Mouse (Mus musculus): Measurements from ENCODE around the gene Mrpl44. TPM values are rescaled to one million over a fixed set of nuclear protein-coding genes. Genes with fewer than 3 reads are reported as not detected.

Mrpl44 gene
- polyA plus RNA-seq, 1 experiment from 2014 or later, result 40.0 TPM

GRCm38 (mm10) chr1:79753456-79753855 is 22.4 kb upstream of the Mrpl44 start:
- POLR2A ChIA-PET, result no interaction called here
- no peak for ATAC-seq
- no peak for TF ChIP-seq CTCF (IDR thresholded peaks at IDR 0.05)
- in situ Hi-C loops (cut with MboI; ENCODE audit: low pct_unique_long_range_greater_than_20kb), result no loop called here
- no peaks in the 10 kb centered on the region for H3K27me3 ChIP-seq
- DNase-seq (ENCODE audit: low read depth, low spot score), result no peak
- CTCF ChIA-PET, result no interaction called here

GRCm38 (mm10) chr1:79754936-79755335 is 20.9 kb upstream of the Mrpl44 start:
- CTCF ChIA-PET, result no interaction called here
- no peak for TF ChIP-seq CTCF (IDR thresholded peaks at IDR 0.05)
- no peak for DNase-seq (ENCODE audit: low read depth, low spot score)
- H3K27me3 ChIP-seq, result no peaks in the 10 kb centered on the region
- no peak for ATAC-seq
- POLR2A ChIA-PET, result no interaction called here
- in situ Hi-C loops (cut with MboI; ENCODE audit: low pct_unique_long_range_greater_than_20kb), result no loop called here

- DNase-seq (ENCODE audit: low read depth, low spot score), result no peak
- no peaks in the 10 kb centered on the region for H3K27me3 ChIP-seq
- in situ Hi-C loops (cut with MboI; ENCODE audit: low pct_unique_long_range_greater_than_20kb), result no loop called here
- ChIA-PET POLR2A (interaction anchor here (0.7 kb wide), 1 partner anchor 824 kb away, joined by 3 read pairs; no protein-coding TSS in a partner anchor), CTCF (no interaction called here)
- ATAC-seq, result no peak
- TF ChIP-seq CTCF (IDR thresholded peaks at IDR 0.05), result no peak
Observed at GRCm38 (mm10) chr1:79755376-79755775, 20.4 kb upstream of the Mrpl44 start.

DNA sequence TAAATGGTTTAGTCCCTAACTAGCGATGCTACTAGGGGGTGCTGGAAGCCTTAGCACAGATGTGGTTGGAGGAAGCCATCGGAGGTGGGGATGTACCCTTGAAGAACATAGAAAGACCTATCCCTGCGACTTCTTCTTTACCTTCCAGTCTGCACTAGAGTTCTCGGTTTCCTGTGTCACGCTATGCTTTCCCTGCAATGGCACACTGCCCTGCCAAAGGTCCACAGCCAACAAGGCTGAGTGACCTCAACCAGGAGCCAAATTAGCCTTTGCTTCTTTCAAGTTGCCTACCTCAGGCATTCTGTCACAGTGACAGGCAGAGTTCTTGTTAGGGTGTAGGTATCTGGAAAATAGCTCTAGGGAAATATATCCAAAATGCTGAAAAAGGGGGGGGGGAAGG is 19.4 kb upstream of the Mrpl44 start:
- no peak for DNase-seq (ENCODE audit: low read depth, low spot score)

DNA sequence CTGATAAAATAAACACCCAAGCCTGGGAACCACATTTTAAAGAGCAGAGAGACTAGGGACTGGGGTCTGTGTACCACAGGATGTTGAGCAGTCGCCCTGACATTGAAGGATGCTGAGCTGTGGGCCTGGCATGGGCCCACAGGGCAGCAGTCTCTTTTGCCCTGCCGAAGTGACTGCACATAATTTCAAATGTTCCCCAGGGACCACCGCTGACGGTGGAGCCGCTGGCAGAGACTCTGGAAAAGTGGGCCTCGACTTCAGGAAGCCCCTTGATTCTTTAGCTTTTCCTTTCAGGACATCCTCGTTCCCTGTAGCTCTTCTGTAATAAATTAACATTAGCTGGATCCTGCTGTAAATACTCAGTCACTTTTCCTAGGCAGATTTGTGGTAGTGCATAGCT is 18.7 kb upstream of the Mrpl44 start:
- no peak for TF ChIP-seq CTCF (IDR thresholded peaks at IDR 0.05)
- ChIA-PET POLR2A (no interaction called here), CTCF (interaction anchor here (0.8 kb wide), 1 partner anchor 18 kb away, joined by 4 read pairs; no protein-coding TSS in a partner anchor)
- in situ Hi-C loops (cut with MboI; ENCODE audit: low pct_unique_long_range_greater_than_20kb), result no loop called here
- DNase-seq (ENCODE audit: low read depth, low spot score) (no peak), ATAC-seq (no peak)
- H3K27me3 ChIP-seq, result no peaks in the 10 kb centered on the region

More for the DNA sequence above, 19.4 kb upstream of the Mrpl44 start:
- CTCF ChIA-PET, result no interaction called here
- in situ Hi-C loops (cut with MboI; ENCODE audit: low pct_unique_long_range_greater_than_20kb), result no loop called here
- TF ChIP-seq CTCF (IDR thresholded peaks at IDR 0.05), result no peak
- POLR2A ChIA-PET, result interaction anchor here (1.0 kb wide), 1 partner anchor 11 kb away, joined by 6 read pairs; no protein-coding TSS in a partner anchor
- no peak for ATAC-seq
- no peaks in the 10 kb centered on the region for H3K27me3 ChIP-seq

DNA sequence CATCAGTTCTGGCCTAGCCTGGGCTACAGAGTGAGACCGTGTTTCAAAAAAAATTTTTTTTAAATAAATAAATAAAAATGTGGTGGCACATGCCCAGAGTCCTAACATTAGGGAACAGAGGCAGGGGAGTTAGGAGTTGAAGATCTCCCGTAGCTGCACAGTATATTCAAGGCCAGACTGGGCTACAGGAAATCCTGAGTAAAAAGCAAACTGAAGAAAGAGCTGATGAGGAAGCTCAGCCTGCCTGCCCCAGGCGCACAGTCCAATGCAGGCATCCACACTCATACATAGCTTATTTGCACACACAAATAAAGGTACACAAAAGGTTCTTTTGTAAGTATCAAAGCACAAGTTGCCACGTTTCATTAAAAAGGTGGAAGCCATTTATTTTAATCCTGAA is 18.2 kb upstream of the Mrpl44 start:
- POLR2A ChIA-PET, result no interaction called here

GRCm38 (mm10) chr1:79759006-79759405 is 16.8 kb upstream of the Mrpl44 start:
- in situ Hi-C loops (cut with MboI; ENCODE audit: low pct_unique_long_range_greater_than_20kb), result no loop called here
- H3K27me3 ChIP-seq, result no peaks in the 10 kb centered on the region
- no peak for ATAC-seq
- no peak for DNase-seq (ENCODE audit: low read depth, low spot score)
- POLR2A ChIA-PET, result no interaction called here
- CTCF ChIA-PET, result interaction anchor here (1.0 kb wide), 1 partner anchor 24 kb away, joined by 3 read pairs; no protein-coding TSS in a partner anchor
- TF ChIP-seq CTCF (IDR thresholded peaks at IDR 0.05), result no peak

More for the DNA sequence above, 18.2 kb upstream of the Mrpl44 start:
- no peaks in the 10 kb centered on the region for H3K27me3 ChIP-seq
- in situ Hi-C loops (cut with MboI; ENCODE audit: low pct_unique_long_range_greater_than_20kb), result no loop called here
- no peak for TF ChIP-seq CTCF (IDR thresholded peaks at IDR 0.05)
- DNase-seq (ENCODE audit: low read depth, low spot score), result no peak
- CTCF ChIA-PET, result interaction anchor here (0.8 kb wide), 1 partner anchor 19 kb away, joined by 4 read pairs; no protein-coding TSS in a partner anchor
- no peak for ATAC-seq

DNA sequence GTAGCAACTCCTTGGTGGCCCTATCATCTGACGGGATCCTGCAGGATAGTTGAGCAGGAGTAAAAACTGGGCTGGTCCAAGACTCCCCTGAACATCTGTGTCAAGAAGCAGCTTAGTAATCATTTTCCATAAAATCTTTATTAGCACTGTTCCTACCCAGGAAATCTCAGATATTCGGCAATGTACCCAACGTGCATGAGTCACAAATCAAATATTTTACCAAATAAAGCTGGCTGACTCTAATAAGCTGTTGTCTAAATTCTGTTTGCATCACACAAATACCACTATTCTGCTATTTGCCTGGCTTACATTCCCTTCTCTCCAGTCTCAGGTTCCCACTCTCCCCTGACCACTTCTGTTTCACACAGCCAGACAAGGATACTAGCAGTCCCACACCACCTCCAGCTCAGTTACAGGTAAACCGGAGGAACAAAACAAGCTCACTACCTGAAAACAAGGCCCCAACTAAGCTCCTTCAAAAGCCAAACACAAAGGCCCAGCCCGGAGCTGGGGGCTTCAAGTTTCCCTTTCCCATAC is 16.3 kb upstream of the Mrpl44 start:
- CTCF ChIA-PET, result interaction anchor here (1.0 kb wide), 1 partner anchor 23 kb away, joined by 3 read pairs; no protein-coding TSS in a partner anchor
- DNase-seq (ENCODE audit: low read depth, low spot score), result no peak
- peak; percentile 25 for ATAC-seq
- no peak for TF ChIP-seq CTCF (IDR thresholded peaks at IDR 0.05)
- POLR2A ChIA-PET, result no interaction called here
- in situ Hi-C loops (cut with MboI; ENCODE audit: low pct_unique_long_range_greater_than_20kb), result no loop called here
- no peaks in the 10 kb centered on the region for H3K27me3 ChIP-seq

GRCm38 (mm10) chr1:79760656-79761055 is 15.2 kb upstream of the Mrpl44 start:
- DNase-seq (ENCODE audit: low read depth, low spot score) (no peak), ATAC-seq (peak; percentile 21)
- no peaks in the 10 kb centered on the region for H3K27me3 ChIP-seq
- in situ Hi-C loops (cut with MboI; ENCODE audit: low pct_unique_long_range_greater_than_20kb), result no loop called here
- ChIA-PET CTCF (no interaction called here), POLR2A (no interaction called here)
- TF ChIP-seq CTCF (IDR thresholded peaks at IDR 0.05), result no peak

GRCm38 (mm10) chr1:79761106-79761916 is 14.5 kb upstream of the Mrpl44 start:
- POLR2A ChIA-PET, result interaction anchor here (1.1 to 1.2 kb wide), 2 partner anchors 14 to 21 kb away, joined by 4 to 5 read pairs; partner anchors contain the start of gene Mrpl44
- ATAC-seq (peak; percentile 96), DNase-seq (ENCODE audit: low read depth, low spot score) (no peak)
- no peak for TF ChIP-seq CTCF (IDR thresholded peaks at IDR 0.05)
- peaks cover under 1% of the 10 kb centered on the region for H3K27me3 ChIP-seq
- CTCF ChIA-PET, result no interaction called here
- in situ Hi-C loops (cut with MboI; ENCODE audit: low pct_unique_long_range_greater_than_20kb), result no loop called here

DNA sequence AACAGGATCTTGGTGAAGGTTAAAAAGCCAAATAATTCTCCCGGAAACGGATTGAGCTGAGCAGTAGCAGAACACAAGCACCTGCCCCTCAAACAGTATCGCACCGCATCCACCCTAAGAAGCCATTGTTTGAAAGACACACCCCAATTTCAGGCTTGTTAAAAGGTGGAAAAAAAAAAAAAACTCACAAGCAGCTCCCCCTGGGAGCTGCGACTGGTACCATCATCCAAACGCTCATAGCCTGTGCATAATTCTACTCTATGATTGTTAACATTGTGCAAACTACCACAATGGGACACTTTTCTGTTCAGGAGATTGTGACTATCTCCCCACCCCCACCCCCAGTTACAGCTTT is 13.9 kb upstream of the Mrpl44 start:
- in situ Hi-C loops (cut with MboI; ENCODE audit: low pct_unique_long_range_greater_than_20kb), result no loop called here
- ChIA-PET CTCF (interaction anchor here (1.3 kb wide), 1 partner anchor 12 kb away, joined by 3 read pairs; no protein-coding TSS in a partner anchor), POLR2A (interaction anchor here (1.1 to 1.2 kb wide), 2 partner anchors 13 to 21 kb away, joined by 4 to 5 read pairs; partner anchors contain the start of gene Mrpl44)
- peaks cover 7% of the 10 kb centered on the region for H3K27me3 ChIP-seq
- ATAC-seq (peak; percentile 2), DNase-seq (ENCODE audit: low read depth, low spot score) (no peak)
- no peak for TF ChIP-seq CTCF (IDR thresholded peaks at IDR 0.05)

Data from Patski (cell line).